Comparison of ENCODE assay signal across 21 mouse cellular contexts in the genomic region with DNA sequence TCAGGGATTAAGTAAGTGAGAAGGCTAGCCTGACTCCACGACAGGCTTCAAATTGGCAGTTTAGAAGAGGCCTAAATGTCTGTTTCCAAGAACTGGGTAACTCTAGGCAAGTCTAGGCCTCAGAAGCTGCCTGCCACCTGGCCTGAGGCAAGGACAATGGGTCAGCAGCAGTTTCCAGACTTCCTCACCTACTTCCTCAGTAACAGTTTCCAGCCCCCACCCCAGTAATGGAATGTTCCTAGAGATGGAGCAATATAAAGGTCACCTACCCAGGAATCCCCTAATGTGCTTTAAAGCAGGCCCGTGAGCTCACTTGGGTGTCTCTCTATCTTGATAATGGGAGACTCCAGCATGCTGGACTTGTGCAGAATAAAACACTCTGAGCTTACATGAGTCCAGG. TPM values are rescaled to one million over a fixed set of nuclear protein-coding genes. Genes with fewer than 3 reads are reported as not detected.
"Had no signal": no experiment of that assay in that cellular context is flagged by ENCODE, and none has a peak within 500 bp of the region (broad histone marks: within the 10 kb centered on the region; RNA-seq: fewer than 3 reads in every experiment).

No protein-coding gene starts in this region.

- H3K36me3 ChIP-seq: midbrain, embryonic 10.5 days; midbrain, embryonic 12.5 days; neural tube, embryonic 13.5 days; neural tube, embryonic 15.5 days; stomach, embryonic 15.5 days had no signal

- H3K9ac ChIP-seq: lung, embryonic 14.5 days; midbrain, embryonic 12.5 days; neural tube, embryonic 13.5 days; neural tube, embryonic 15.5 days; stomach, embryonic 15.5 days had no signal

- H3K27me3 ChIP-seq: midbrain, embryonic 12.5 days; neural tube, embryonic 13.5 days; neural tube, embryonic 15.5 days; stomach, embryonic 15.5 days had no signal

- H3K4me3 ChIP-seq: midbrain, embryonic 10.5 days; midbrain, embryonic 12.5 days; myocyte; neural tube, embryonic 13.5 days; neural tube, embryonic 15.5 days; stomach, embryonic 15.5 days had no signal

- DNase-seq: lung, adult 18-20 months; lung, embryonic 14.5 days; lung, postnatal 10 days; lung, postnatal 4 days; midbrain, embryonic 14.5 days; retina, postnatal 1 day; right cerebral cortex, adult 18-20 months; thymus, adult 18-20 months; thymus, postnatal 14 days; thymus, postnatal 36 days had no signal

- H3K4me1 ChIP-seq: midbrain, embryonic 10.5 days; midbrain, embryonic 12.5 days; neural tube, embryonic 13.5 days; neural tube, embryonic 15.5 days; stomach, embryonic 15.5 days had no signal

- H3K27ac ChIP-seq: midbrain, embryonic 10.5 days; midbrain, embryonic 12.5 days; neural tube, embryonic 13.5 days; neural tube, embryonic 15.5 days; stomach, embryonic 15.5 days; stomach, postnatal 0 days had no signal

- H3K9me3 ChIP-seq: midbrain, embryonic 10.5 days; midbrain, embryonic 12.5 days; neural tube, embryonic 13.5 days; neural tube, embryonic 15.5 days; stomach, embryonic 15.5 days had no signal

RNA-seq across cellular contexts. Expression of a gene that starts 10.1 kb away (rescaled TPM):
- total RNA-seq: megakaryocyte, adult 5-6 weeks; megakaryocyte-erythroid progenitor cell, adult 5-6 weeks had no signal
- polyA plus RNA-seq: liver, embryonic 16.5 days; myocyte; thymus, postnatal 0 days had no signal
